Mouse (Mus musculus): ENCODE data around the gene Palm. TPM values are rescaled to one million over a fixed set of nuclear protein-coding genes. Genes with fewer than 3 reads are reported as not detected.

Palm gene
- polyA plus RNA-seq, 1 experiment from 2014 or later, result 247 TPM

- H3K36me3 ChIP-seq (ENCODE audit: control insufficient read depth, insufficient read depth, low read length), result peaks cover 43% of the 10 kb centered on the region
- ATAC-seq (ENCODE audit: low read depth), result no peak
- H3K27ac ChIP-seq (ENCODE audit: low read depth, low read length), result peak overlapping the region; percentile 99
- no peaks in the 10 kb centered on the region for H3K9me3 ChIP-seq (ENCODE audit: control insufficient read depth, low read length)
- WGBS, result 52% methylated on average over 7 of the region's 7 CpGs
- no peaks in the 10 kb centered on the region; the same call in 1 of the 2 replicates for H3K27me3 ChIP-seq (ENCODE audit: control insufficient read depth, insufficient read depth, low read length)
- peak overlapping the region; percentile 96 for H3K9ac ChIP-seq (replicated peaks; ENCODE audit: low read depth, low read length)
- H3K4me3 ChIP-seq (ENCODE audit: low read depth, low read length), result peak overlapping the region; percentile 97
- H3K4me2 ChIP-seq (ENCODE audit: low read depth, low read length), result peak overlapping the region; percentile 99
- H3K4me1 ChIP-seq (ENCODE audit: control insufficient read depth, insufficient read depth, low read length), result peaks cover 54% of the 10 kb centered on the region
These were observed 63.5 kb downstream of the Palm start for GRCm38 (mm10) chr10:79856704-79857451.

- H3K27ac ChIP-seq (ENCODE audit: low read depth, low read length), result peak overlapping the region; percentile 62
- peak overlapping the region; percentile 97 for H3K4me3 ChIP-seq (ENCODE audit: low read depth, low read length)
- peak overlapping the region; percentile 99 for H3K4me2 ChIP-seq (ENCODE audit: low read depth, low read length)
- H3K9me3 ChIP-seq (ENCODE audit: control insufficient read depth, low read length), result no peaks in the 10 kb centered on the region
- ATAC-seq (ENCODE audit: low read depth), result no peak
- peaks cover 48% of the 10 kb centered on the region for H3K4me1 ChIP-seq (ENCODE audit: control insufficient read depth, insufficient read depth, low read length)
- no peaks in the 10 kb centered on the region; the same call in 1 of the 2 replicates for H3K27me3 ChIP-seq (ENCODE audit: control insufficient read depth, insufficient read depth, low read length)
- 27% methylated on average over 4 of the region's 4 CpGs for WGBS
- H3K9ac ChIP-seq (replicated peaks; ENCODE audit: low read depth, low read length), result peak overlapping the region; percentile 96; the same call in 1 of the 2 replicates
- peaks cover 48% of the 10 kb centered on the region for H3K36me3 ChIP-seq (ENCODE audit: control insufficient read depth, insufficient read depth, low read length)
These were observed 64.1 kb downstream of the Palm start for GRCm38 (mm10) chr10:79857452-79857811.

GRCm38 (mm10) chr10:79857894-79858293, 64.5 kb downstream of the Palm start:
- H3K27ac ChIP-seq (ENCODE audit: low read depth, low read length), result peak overlapping the region; percentile 56
- WGBS, result 74% methylated on average over 2 of the region's 2 CpGs
- H3K27me3 ChIP-seq (ENCODE audit: control insufficient read depth, insufficient read depth, low read length), result no peaks in the 10 kb centered on the region; the same call in 1 of the 2 replicates
- ATAC-seq (ENCODE audit: low read depth), result no peak
- H3K9me3 ChIP-seq (ENCODE audit: control insufficient read depth, low read length), result no peaks in the 10 kb centered on the region
- 0 out of 2 replicates have a peak overlapping the region, but pooled peaks have one; percentile 12 for H3K9ac ChIP-seq (replicated peaks; ENCODE audit: low read depth, low read length)
- H3K4me2 ChIP-seq (ENCODE audit: low read depth, low read length), result peak overlapping the region; percentile 99
- H3K36me3 ChIP-seq (ENCODE audit: control insufficient read depth, insufficient read depth, low read length), result peaks cover 53% of the 10 kb centered on the region
- 0 out of 2 replicates have a peak overlapping the region, but pooled peaks have one; percentile 97 for H3K4me3 ChIP-seq (ENCODE audit: low read depth, low read length)
- H3K4me1 ChIP-seq (ENCODE audit: control insufficient read depth, insufficient read depth, low read length), result peaks cover 44% of the 10 kb centered on the region

GRCm38 (mm10) chr10:79858416-79859074, 65.2 kb downstream of the Palm start:
- H3K36me3 ChIP-seq (ENCODE audit: control insufficient read depth, insufficient read depth, low read length), result peaks cover 57% of the 10 kb centered on the region
- H3K27ac ChIP-seq (ENCODE audit: low read depth, low read length), result peak overlapping the region; percentile 56
- no peak overlapping the region for H3K4me3 ChIP-seq (ENCODE audit: low read depth, low read length)
- peaks cover 38% of the 10 kb centered on the region for H3K4me1 ChIP-seq (ENCODE audit: control insufficient read depth, insufficient read depth, low read length)
- no peaks in the 10 kb centered on the region for H3K9me3 ChIP-seq (ENCODE audit: control insufficient read depth, low read length)
- 48% methylated on average over 16 of the region's 17 CpGs for WGBS
- ATAC-seq (ENCODE audit: low read depth), result no peak
- H3K27me3 ChIP-seq (ENCODE audit: control insufficient read depth, insufficient read depth, low read length), result no peaks in the 10 kb centered on the region; the same call in 1 of the 2 replicates
- H3K4me2 ChIP-seq (ENCODE audit: low read depth, low read length), result peak overlapping the region; percentile 99; the same call in 1 of the 2 replicates
- peak overlapping the region; percentile 12; the same call in 1 of the 2 replicates for H3K9ac ChIP-seq (replicated peaks; ENCODE audit: low read depth, low read length)

GRCm38 (mm10) chr10:79859116-79859515, 65.7 kb downstream of the Palm start:
- ATAC-seq (ENCODE audit: low read depth), result no peak
- no peak overlapping the region for H3K9ac ChIP-seq (replicated peaks; ENCODE audit: low read depth, low read length)
- no peaks in the 10 kb centered on the region for H3K9me3 ChIP-seq (ENCODE audit: control insufficient read depth, low read length)
- peaks cover 57% of the 10 kb centered on the region for H3K36me3 ChIP-seq (ENCODE audit: control insufficient read depth, insufficient read depth, low read length)
- H3K4me1 ChIP-seq (ENCODE audit: control insufficient read depth, insufficient read depth, low read length), result peaks cover 38% of the 10 kb centered on the region
- H3K27me3 ChIP-seq (ENCODE audit: control insufficient read depth, insufficient read depth, low read length), result no peaks in the 10 kb centered on the region; the same call in 1 of the 2 replicates
- H3K4me2 ChIP-seq (ENCODE audit: low read depth, low read length), result no peak overlapping the region
- WGBS, result 87% methylated on average over 11 of the region's 11 CpGs
- H3K27ac ChIP-seq (ENCODE audit: low read depth, low read length), result no peak overlapping the region
- no peak overlapping the region for H3K4me3 ChIP-seq (ENCODE audit: low read depth, low read length)

- WGBS, result 92% methylated on average over 26 of the region's 26 CpGs
- Histone ChIP-seq H3K4me1 (ENCODE audit: control insufficient read depth, insufficient read depth, low read length) (peaks cover 41% of the 10 kb centered on the region), H3K4me3 (ENCODE audit: low read depth, low read length) (no peak overlapping the region), H3K36me3 (ENCODE audit: control insufficient read depth, insufficient read depth, low read length) (peaks cover 67% of the 10 kb centered on the region), H3K27me3 (ENCODE audit: control insufficient read depth, insufficient read depth, low read length) (no peaks in the 10 kb centered on the region; the same call in 1 of the 2 replicates), H3K9ac (replicated peaks; ENCODE audit: low read depth, low read length) (0 out of 2 replicates have a peak overlapping the region, but pooled peaks have one; percentile 11), H3K27ac (ENCODE audit: low read depth, low read length) (no peak overlapping the region), H3K4me2 (ENCODE audit: low read depth, low read length) (no peak overlapping the region), H3K9me3 (ENCODE audit: control insufficient read depth, low read length) (no peaks in the 10 kb centered on the region)
- ATAC-seq (ENCODE audit: low read depth), result no peak
These were observed 66.9 kb downstream of the Palm start for GRCm38 (mm10) chr10:79860079-79860911.

- Histone ChIP-seq H3K4me3 (ENCODE audit: low read depth, low read length) (no peak overlapping the region), H3K27me3 (ENCODE audit: control insufficient read depth, insufficient read depth, low read length) (no peaks in the 10 kb centered on the region; the same call in 1 of the 2 replicates), H3K4me2 (ENCODE audit: low read depth, low read length) (no peak overlapping the region), H3K36me3 (ENCODE audit: control insufficient read depth, insufficient read depth, low read length) (peaks cover 79% of the 10 kb centered on the region), H3K9me3 (ENCODE audit: control insufficient read depth, low read length) (no peaks in the 10 kb centered on the region), H3K27ac (ENCODE audit: low read depth, low read length) (no peak overlapping the region), H3K4me1 (ENCODE audit: control insufficient read depth, insufficient read depth, low read length) (peaks cover 31% of the 10 kb centered on the region), H3K9ac (replicated peaks; ENCODE audit: low read depth, low read length) (no peak overlapping the region)
- 74% methylated on average over 25 of the region's 25 CpGs for WGBS
- no peak for ATAC-seq (ENCODE audit: low read depth)
These were observed 68.1 kb downstream of the Palm start for GRCm38 (mm10) chr10:79861230-79862048.
